Mouse (Mus musculus): ENCODE data around the gene Exoc7.
"Not testable (repeated sequence)": the region's sequence is repeated elsewhere in the genome, so short reads cannot be mapped to it uniquely, and the experiment has no call there.

Exoc7 gene

DNA sequence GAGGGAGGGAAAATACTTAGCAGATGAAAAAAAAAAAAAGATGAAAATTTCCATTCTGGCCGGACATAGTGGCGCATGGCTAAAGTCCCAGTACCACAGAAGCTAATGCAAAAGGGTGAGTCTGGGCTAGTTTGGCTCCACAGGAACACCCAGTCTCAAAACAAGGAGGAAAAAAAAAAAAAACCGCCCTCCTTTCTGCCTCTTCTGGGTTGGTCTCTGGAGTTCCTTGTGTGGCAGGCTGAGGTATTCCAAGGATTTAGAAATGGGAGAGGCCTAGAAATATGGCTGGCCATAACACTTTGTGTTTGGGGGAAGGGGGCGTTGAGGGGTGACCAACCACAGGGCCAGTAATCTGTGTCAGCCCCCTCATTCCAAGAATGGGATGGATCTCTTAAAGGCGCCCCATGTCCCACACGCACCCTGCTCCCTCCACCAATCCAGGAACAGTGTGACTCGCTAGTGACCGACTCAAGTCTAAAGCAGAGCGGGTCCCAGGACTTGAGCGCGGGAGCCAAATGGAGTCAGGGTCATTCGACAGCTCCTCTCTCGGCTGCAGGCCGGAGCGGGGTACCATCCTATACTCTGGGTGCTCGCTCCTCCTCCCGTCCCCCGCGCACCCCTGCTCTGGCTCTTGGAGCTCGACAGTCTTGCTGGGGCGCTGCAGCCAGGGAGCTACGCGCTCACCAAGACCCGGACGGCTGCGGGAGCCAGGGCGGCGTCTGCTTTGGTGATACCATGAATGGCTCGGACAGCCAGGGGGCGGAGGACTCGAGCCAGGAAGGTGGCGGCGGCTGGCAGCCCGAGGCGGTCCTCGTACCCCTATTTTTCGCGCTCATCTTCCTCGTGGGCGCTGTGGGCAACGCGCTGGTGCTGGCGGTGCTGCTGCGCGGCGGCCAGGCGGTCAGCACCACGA lies 26.0 kb downstream of the Exoc7 start, which contains the start of gene Galr2:
Gene Galr2, plus strand, starts transcription at position 189 of the 913 bp plus-strand sequence.
- no peak for DNase-seq (ENCODE audit: low spot score in 2 of 2)

GRCm38 (mm10) chr11:116277184-116277583 lies 29.8 kb downstream of the Exoc7 start:
- DNase-seq (ENCODE audit: low spot score in 2 of 2), result not testable (repeated sequence)

GRCm38 (mm10) chr11:116274045-116274666 lies 32.9 kb downstream of the Exoc7 start, which contains the start of gene Srp68:
Srp68 (minus strand) TSS chr11:116274217.
- peak; percentile 92 to 96 for DNase-seq (ENCODE audit: low spot score in 2 of 2)

DNA sequence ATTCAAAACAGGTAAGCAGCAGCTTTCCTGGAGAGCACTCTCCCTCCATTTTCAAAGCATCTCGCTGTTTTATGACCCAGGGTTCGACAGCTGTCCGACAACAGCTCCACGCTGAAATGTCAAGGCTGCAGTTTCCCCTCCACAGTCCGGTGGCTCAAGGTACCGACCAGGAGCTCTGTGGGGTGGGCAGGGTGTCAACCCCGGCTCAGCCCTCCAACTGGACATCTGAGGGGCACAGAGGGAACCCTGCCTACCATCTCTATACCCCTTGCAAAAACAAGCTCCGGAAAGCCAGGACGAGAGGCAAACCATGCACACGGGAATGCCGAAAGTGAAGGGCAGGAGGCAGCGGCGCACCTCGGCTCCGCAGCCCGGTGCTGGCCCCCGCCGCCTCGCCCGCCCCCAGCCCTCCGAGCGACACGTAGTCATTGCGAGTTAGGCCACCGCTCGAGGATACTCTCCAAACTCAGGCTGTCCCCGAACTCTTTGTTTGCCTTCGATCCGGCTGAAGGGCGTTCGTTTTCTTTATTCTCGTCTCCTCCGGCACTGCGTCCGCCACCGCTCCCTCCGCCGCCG lies 33.5 kb downstream of the Exoc7 start:
- no peak for DNase-seq (ENCODE audit: low spot score in 2 of 2)

DNA sequence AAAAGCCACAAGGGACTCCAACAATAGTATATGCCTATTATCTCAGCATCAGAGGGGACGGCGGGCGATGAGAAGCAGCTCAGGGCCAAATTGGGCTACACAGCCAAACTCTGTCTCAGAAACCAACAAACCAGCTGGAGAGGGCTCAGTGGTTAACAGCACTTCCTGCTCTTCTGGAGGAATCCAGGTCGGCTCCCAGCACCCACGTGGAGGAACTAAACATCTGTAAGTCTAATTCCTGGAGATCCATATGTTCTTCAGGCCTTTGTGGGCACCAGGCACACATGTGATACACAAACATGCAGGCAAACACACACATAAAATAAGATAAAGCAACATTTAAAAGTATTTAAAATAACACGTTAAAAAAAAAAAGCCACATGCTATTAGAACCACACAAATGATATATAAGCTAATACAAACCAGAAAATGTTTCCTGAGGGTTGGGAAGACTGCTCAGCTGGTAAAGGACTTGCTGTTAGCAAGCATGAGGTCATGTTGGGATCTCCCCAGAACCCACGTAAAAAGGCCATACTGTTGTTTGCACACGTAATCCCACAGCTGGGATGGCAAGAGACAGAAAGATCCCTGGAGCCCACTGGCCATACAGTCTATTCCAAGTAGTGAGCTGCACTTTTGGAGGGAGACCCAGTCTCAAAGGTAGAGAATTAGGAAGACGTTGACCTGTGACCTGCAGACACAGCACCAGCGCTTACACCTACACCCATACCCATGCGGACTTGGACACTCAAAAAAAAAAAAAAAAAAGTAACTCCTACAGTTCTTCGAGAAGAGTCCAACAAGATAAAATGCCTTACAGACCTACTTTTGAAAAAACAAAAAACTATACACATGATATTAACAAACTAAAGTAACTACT lies 34.2 kb downstream of the Exoc7 start:
- no peak for DNase-seq (ENCODE audit: low spot score in 2 of 2)

DNA sequence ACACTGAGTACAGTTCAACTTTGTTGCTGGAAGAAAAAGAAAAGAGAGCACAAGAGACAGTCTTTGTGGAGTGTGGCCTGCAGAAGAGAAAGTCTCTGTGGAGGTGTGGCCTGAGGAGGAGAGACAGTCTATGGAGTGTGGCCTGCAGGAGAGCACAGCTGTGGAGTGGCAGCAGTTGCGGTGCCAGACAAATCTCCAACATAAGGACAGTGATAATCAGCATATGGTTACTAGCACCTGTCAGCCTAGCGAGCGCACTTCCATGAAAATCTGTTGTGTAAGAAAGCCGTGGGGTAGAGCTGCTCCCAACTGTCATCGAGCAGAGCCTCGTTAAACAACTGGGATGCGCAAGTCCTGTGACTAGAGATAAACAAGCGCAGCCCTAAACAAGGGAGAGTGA lies 37.5 kb downstream of the Exoc7 start:
- no peak for DNase-seq (ENCODE audit: low spot score in 2 of 2)

GRCm38 (mm10) chr11:116268313-116268712 lies 38.7 kb downstream of the Exoc7 start:
- no peak for DNase-seq (ENCODE audit: low spot score in 2 of 2)

GRCm38 (mm10) chr11:116267637-116268036 lies 39.4 kb downstream of the Exoc7 start:
- no peak for DNase-seq (ENCODE audit: low spot score in 2 of 2)

GRCm38 (mm10) chr11:116265850-116266249 lies 41.2 kb downstream of the Exoc7 start:
- no peak for DNase-seq (ENCODE audit: low spot score in 2 of 2)

DNA sequence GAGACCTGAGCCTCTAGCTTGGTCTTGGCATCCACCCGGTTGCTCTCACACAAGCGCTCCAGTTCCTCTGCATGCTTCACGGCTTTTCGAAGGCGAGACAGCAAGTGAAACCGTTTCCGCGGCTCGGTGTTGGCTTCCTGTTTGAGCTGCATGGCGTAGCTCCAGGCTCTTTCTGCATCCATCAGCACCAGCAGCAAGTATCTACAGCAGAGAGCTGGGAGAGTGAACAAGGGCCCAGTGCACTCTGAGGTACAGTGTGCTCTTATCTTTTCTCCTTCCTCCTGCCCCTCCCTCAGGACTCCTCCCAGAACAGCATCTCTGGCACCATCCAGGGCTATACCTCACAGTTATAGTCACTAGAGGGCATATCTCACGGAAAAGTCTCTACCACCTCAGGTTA lies 41.7 kb downstream of the Exoc7 start:
- no peak for DNase-seq (ENCODE audit: low spot score in 2 of 2)

DNA sequence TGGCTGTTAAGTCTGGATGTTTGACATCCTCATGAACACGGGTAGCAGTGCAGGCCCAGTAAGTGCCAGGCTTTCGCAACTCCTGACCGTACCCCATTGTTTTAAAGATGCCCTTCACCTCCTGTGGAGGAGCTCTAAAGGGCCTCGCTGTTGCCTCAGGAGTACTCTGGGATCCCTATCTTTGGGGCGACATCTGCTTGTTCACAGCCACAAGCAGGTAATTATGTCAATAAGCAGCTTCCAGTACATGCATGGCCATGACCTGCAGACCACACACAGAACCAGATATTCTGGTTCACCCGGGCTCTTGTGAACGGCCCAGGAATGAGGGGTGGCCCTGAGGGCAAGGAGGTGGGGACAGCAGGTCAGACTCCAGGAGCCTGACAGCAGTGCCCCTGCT lies 46.8 kb downstream of the Exoc7 start:
- no peak for DNase-seq (ENCODE audit: low spot score in 2 of 2)

DNA sequence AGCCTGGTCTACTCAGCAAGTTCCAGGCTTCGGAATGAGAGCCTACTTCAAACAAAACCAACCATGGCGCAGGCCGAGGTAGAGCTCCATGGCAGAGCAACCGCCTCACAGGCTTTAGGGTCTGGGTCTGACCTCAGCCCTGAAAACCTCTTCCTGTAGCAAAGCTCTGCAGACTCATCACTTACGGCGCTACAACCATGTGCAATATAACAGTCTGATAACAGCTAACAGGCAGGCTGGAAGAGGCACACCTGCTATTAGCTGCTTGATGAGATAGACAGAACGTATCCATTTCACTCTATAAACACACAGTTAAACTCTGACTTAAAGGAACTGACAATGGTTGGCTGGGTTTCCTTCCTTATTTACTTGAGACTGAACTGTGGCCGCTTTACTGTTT lies 47.6 kb downstream of the Exoc7 start:
- no peak for DNase-seq (ENCODE audit: low spot score in 2 of 2)

- DNase-seq (ENCODE audit: low spot score in 2 of 2), result no peak
Measured at GRCm38 (mm10) chr11:116255982-116256675, 50.9 kb downstream of the Exoc7 start.

GRCm38 (mm10) chr11:116255090-116255981 lies 51.7 kb downstream of the Exoc7 start:
- DNase-seq (ENCODE audit: low spot score in 2 of 2), result no peak

GRCm38 (mm10) chr11:116254627-116255026 lies 52.4 kb downstream of the Exoc7 start:
- DNase-seq (ENCODE audit: low spot score in 2 of 2), result no peak

DNA sequence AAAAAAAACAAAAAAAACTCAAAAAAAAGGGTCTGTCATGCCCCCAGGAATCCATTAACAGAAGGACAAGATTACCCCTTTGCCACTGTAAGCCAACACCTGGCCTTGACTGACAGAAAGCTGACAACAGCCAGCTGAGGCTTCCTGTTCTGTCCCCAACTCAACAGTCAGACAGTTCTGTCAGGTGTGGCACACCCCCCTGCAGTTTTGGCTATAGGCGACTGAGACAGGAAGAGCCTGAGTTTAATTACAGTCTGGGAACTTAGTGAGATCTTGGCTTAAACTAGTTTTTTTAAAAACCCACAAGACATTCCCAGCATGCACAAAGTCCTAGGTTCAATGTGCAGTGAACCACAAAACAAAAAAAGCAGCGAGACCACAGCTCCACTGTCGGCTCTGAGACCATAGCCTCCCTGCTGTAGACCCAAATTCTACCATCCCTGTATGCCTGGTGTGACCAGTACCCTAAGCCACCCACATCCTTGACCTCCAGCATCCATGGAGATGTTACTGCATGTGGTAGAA lies 53.9 kb downstream of the Exoc7 start:
- no peak for DNase-seq (ENCODE audit: low spot score in 2 of 2)

GRCm38 (mm10) chr11:116250898-116251297 lies 56.1 kb downstream of the Exoc7 start:
- DNase-seq (ENCODE audit: low spot score in 2 of 2), result no peak

GRCm38 (mm10) chr11:116247502-116248222 lies 59.4 kb downstream of the Exoc7 start:
- no peak for DNase-seq (ENCODE audit: low spot score in 2 of 2)

GRCm38 (mm10) chr11:116245616-116246015 lies 61.4 kb downstream of the Exoc7 start:
- DNase-seq (ENCODE audit: low spot score in 2 of 2), result no peak

Data from spleen, postnatal 4 days (tissue).